Mouse (Mus musculus): Measurements from ENCODE around the gene Btbd6.

Btbd6 gene

DNA sequence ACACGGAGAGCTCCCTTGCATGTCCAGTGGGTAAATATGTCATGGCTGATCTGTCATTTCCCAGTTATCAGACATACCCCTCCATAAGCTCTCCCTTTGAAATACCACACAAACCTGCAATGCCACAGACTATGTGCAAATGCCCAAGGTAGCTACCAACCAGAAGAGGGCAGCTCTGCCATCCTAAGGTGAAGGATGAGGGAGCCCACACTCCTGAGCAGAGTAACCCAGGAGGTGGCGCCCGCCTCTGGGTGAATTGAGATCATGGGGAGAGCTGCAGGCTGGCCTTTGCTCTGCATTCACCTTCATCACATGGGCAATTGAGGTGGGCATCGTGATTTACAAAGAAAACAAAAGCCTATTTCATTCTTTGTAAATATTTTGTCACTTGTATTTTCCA lies 28.7 kb downstream of the Btbd6 start:
- DNase-seq (ENCODE audit: low spot score): peak; percentile 85

DNA sequence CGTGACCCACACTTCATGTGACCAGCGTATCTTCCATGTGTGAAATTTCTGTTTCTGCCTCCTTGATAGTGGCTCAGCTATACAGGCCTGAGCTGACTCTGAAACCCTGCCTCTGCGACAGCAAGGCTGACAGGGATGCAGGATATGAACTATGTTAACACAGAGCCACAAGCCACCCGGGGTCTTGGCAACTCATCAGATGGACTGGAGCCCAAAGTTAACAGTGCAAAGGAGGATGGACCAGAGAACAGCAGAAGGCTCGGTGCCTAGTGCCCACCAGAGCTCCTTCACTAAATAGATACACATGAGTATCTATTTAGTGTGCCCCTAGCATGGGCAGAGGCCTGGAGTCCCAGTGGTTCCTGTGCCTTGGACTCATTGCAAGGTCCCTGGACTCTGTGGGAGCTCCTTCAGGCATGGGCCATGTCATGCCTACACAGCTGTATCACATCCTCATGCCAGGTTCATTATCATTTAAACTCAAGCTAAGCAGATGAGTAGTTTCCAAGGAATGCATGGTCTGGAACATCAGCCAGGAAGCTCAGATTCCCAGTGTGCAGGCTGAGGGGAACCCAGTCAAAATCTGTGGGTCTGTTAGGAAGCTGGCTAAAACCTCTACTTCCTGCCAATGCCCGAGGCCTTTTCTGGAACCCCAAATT lies 35.5 kb downstream of the Btbd6 start:
- peak; percentile 27 for DNase-seq (ENCODE audit: low spot score)

DNA sequence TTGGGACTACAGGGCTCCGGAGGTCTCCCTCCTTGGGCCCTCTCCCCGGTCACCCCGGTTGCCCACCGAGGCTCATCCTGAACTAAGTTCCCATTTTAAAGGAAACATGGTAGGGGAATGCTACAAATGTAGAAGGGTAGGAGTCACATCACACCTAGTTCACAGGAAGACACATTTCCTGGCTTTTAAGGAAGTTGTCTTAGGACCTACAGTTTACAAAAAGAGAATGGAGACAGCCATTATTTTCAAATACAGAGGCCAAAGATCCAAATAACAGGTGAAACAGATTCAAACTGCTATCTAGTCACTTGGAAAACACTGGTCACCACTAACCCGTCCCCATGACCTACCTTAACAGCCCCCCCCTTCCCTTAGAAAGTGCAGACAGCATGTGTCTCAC lies 36.2 kb downstream of the Btbd6 start:
- DNase-seq (ENCODE audit: low spot score): no peak

- DNase-seq (ENCODE audit: low spot score): no peak
Observed at GRCm38 (mm10) chr12:113013021-113013491, 36.8 kb downstream of the Btbd6 start.

DNA sequence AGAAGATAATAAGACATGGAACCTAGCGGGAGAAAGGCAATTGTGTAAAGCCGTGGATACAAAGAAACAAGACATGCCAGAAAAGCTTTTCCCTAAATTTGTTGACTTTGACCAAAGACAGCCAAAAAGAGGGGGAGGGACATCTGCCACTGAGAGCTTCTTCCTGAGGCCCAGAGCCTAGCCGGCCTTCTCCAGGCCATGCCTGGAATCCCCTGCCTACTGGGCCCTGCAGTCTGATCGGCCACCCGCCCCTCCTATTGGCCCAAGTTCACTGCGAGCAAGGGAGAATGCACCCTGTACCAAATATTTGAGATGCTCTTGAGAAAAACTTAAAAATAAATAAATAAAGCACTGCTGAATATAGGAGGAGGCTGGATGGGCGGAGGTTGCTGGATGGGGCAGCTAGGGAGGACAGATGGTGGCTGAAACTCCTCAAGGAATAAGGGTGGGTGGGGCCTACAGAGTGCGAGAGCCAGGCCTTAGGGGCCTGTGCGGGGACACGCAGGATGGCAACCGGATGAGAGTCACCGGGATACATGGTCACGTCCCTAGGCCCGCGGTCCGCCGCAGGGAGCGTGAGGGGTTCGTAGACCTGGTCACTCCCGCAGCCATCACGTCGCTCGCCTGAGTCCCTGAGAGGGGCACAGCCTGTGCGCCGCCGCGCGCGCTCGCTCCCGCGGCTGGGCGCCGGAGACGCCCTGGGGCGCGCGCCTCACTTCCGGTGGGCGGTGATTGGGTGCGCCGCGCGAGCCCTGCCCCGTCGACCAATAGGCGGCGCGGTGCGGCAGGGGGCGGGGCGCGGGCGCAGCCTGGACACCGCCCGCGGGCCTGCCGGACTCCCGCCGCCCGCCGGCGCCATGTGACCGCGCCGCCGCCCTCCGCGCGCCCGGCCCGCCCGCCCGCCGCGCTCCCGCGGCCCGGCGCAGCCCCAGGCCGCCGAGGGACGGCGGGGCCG lies 37.6 kb downstream of the Btbd6 start, which contains the start of gene Pacs2:
Pacs2 (plus strand) TSS at position 905 of the 955 bp plus-strand sequence.
- DNase-seq (ENCODE audit: low spot score): peak; percentile 93

- peak; percentile 39 for DNase-seq (ENCODE audit: low spot score)
Observed at GRCm38 (mm10) chr12:113014561-113015556, 38.6 kb downstream of the Btbd6 start.

DNA sequence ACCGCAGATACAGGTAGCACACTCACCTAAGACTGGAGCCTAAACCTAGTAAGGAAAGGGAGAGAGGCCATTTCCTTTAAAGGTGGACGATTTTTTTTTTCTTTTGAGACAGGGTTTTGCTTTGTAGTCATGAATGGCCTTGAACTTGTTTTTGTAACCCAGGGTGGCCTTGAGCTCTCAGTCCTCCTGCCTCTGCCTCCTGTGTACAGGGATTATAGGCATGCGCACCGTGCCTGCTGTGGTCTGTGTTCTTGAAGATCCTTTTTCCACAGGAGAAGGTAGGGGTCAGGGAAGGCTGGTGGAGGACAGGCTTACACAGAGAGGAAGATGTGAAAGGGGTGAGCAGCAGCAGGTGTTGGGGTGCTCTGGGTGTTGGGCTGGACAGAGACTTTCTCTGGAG lies 39.7 kb downstream of the Btbd6 start:
- no peak for DNase-seq (ENCODE audit: low spot score)

- no peak for DNase-seq (ENCODE audit: low spot score)
Observed at GRCm38 (mm10) chr12:113016976-113017375, 40.7 kb downstream of the Btbd6 start.

DNA sequence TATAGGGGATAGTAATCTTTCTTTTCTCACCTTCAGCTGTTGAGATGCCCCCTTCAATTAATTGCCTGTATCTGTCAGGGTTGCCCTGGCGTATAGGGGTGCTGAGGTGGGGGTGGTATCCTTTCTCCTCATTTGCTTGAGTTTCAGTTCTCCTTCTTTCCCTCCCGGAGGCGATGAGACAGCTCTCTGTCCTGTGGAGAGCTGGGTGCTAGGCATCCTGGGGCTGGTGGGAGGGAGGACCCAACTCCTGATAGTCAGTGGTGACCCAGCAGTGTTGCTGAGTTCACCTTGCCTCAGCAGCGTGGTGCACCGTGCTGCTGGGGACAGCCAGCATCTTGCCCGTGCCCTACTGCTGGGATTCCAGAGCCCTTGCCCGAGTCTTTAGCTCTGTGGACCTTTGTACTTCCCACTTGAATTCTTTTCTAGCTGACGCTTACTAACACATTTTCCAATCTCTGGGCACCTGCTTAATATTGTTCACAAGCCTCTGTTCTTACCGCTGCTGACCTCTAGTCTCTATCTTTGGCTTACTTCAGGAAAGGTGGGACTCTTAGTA lies 41.2 kb downstream of the Btbd6 start:
- DNase-seq (ENCODE audit: low spot score): no peak

DNA sequence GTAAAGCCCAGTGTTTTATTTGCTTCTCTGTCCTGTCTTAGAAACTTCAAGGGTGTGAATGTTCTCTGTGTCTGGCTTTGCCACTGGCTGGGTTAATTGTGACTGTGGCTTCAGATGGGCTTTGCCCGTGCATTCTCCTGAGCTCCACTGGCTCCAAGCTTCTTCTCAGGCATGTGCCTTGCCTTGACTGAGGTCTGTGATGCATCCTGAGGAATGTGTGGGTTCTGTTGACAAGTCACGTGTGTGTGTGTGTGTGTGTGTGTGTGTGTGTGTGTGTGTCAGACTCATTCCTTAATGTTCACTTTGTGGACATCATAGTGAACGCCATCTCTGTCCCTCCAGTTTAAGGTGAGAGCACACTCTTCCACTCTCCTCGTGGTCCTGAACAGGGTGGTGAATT lies 42.5 kb downstream of the Btbd6 start:
- no peak for DNase-seq (ENCODE audit: low spot score)

- no peak for DNase-seq (ENCODE audit: low spot score)
Observed at GRCm38 (mm10) chr12:113021488-113021887, 45.2 kb downstream of the Btbd6 start.

- DNase-seq (ENCODE audit: low spot score): no peak
Observed at GRCm38 (mm10) chr12:113023082-113023481, 46.8 kb downstream of the Btbd6 start.

DNA sequence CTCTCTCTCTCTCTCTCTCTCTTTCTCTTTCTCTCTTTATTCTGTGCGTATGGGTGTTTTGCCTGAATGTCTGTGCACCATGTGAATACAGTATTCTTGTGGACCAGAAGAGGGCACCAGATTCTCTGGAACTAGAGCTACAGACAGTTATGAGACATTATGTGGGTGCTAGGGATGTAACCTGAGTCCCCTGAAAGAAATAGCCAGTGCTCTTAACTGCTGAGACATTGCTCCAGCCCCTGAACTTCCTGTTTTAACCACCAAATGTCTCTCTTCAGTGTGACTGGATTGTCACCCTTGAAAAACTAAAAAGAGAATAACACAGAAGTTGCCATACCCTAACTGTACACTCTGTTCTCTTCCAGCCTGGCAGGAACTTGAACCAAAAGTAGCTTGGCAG lies 50.3 kb downstream of the Btbd6 start:
- DNase-seq (ENCODE audit: low spot score): no peak

GRCm38 (mm10) chr12:113027495-113027894 lies 51.2 kb downstream of the Btbd6 start:
- DNase-seq (ENCODE audit: low spot score): no peak

GRCm38 (mm10) chr12:113028067-113028466 lies 51.8 kb downstream of the Btbd6 start:
- no peak for DNase-seq (ENCODE audit: low spot score)
